Mouse (Mus musculus) small intestine, adult 2 months (tissue): ENCODE measurements around the gene Hirip3. TPM values are rescaled to one million over a fixed set of nuclear protein-coding genes. Genes with fewer than 3 reads are reported as not detected.
A peak's percentile ranks its signal among the peaks of the same experiment; 100 is the strongest.

ENCODE experiments used
- H3K27ac ChIP-seq: fragments of 200-500 bp; 2 replicates; pipeline ENCODE4 v1.5.1; 2012; ENCODE audit warnings: low read depth, low read length, control low read depth, inconsistent platforms; ENCODE audit not compliant: insufficient read depth
- H3K27me3 ChIP-seq: fragments of 200-500 bp; 2 replicates; pipeline ENCODE4 v1.6.1; 2012; ENCODE audit warnings: mild to moderate bottlenecking, moderate library complexity, low read length, inconsistent platforms; ENCODE audit not compliant: control insufficient read depth, insufficient read depth
- H3K36me3 ChIP-seq: fragments of 200-500 bp; 2 replicates; pipeline ENCODE4 v1.6.1; 2012; ENCODE audit warnings: mild to moderate bottlenecking, low read length, control low read depth, inconsistent platforms; ENCODE audit not compliant: control insufficient read depth, insufficient read depth
- H3K4me1 ChIP-seq: fragments of 200-500 bp; 2 replicates; pipeline ENCODE4 v1.6.1; 2012; ENCODE audit warnings: low read length, inconsistent platforms, mixed read lengths; ENCODE audit not compliant: control insufficient read depth, insufficient read depth, insufficient read length
- H3K4me3 ChIP-seq: fragments of 200-500 bp; 2 replicates; pipeline ENCODE4 v1.5.1; 2012; ENCODE audit warnings: low read depth, mild to moderate bottlenecking, control low read depth, inconsistent platforms, low read length, moderate library complexity
- CTCF ChIP-seq: fragments of 200-500 bp; IDR thresholded peaks from 2 replicates; pipeline ENCODE4 v1.5.1; 2012; ENCODE audit warnings: low read depth, mild to moderate bottlenecking, control low read depth, inconsistent platforms, low read length, moderate library complexity, mixed read lengths; ENCODE audit not compliant: insufficient replicate concordance, insufficient read length; ENCODE audit errors: extremely low read depth
- POLR2A ChIP-seq: fragments of 200-500 bp; IDR thresholded peaks from 2 replicates; pipeline ENCODE4 v1.6.1; 2012; ENCODE audit warnings: low read depth, mild to moderate bottlenecking, control low read depth, inconsistent platforms, low read length, moderate library complexity
- WGBS: fragments of 180-500 bp; shearing (Covaris S2); methylation state at CpG from one replicate; pipeline ENCODE4 v1.1.7; 2018; 5-methylcytosine and 5-hydroxymethylcytosine counted together
- polyA plus RNA-seq: library from polyadenylated mRNA; depleted of rRNA; stranded (reverse); fragments of >200 nt; gene quantifications from 2 replicates; pipeline ENCODE4 v1.2.3, GENCODE M21; 2012

Hirip3 gene
- polyA plus RNA-seq, 1 experiment = 3.6 TPM

GRCm38 (mm10) chr7:126868003-126868402, 6.2 kb downstream of the Hirip3 start:
- no peak for TF ChIP-seq CTCF
- no peak for TF ChIP-seq POLR2A
- WGBS = 80% methylated on average over 12 of the region's 12 CpGs
- Histone ChIP-seq H3K27me3 (no peaks in the 10 kb centered on the region), H3K36me3 (peaks cover 69% of the 10 kb centered on the region), H3K27ac (no peak overlapping the region), H3K4me1 (peaks cover 8% of the 10 kb centered on the region; the same call in 1 of the 2 replicates), H3K4me3 (no peak overlapping the region)

GRCm38 (mm10) chr7:126869780-126870519, 8.2 kb downstream of the Hirip3 start:
- no peak for TF ChIP-seq CTCF
- no peak for TF ChIP-seq POLR2A
- peaks cover 79% of the 10 kb centered on the region for H3K36me3 ChIP-seq
- H3K4me3 ChIP-seq = no peak overlapping the region
- H3K27me3 ChIP-seq = no peaks in the 10 kb centered on the region
- H3K27ac ChIP-seq = no peak overlapping the region
- WGBS = 92% methylated on average over 23 of the region's 23 CpGs
- H3K4me1 ChIP-seq = no peaks in the 10 kb centered on the region

- TF ChIP-seq POLR2A (no peak), CTCF (no peak)
- Histone ChIP-seq H3K36me3 (peaks cover 83% of the 10 kb centered on the region), H3K4me1 (no peaks in the 10 kb centered on the region), H3K27me3 (no peaks in the 10 kb centered on the region), H3K27ac (no peak overlapping the region), H3K4me3 (no peak overlapping the region)
- WGBS = 91% methylated on average over 2 of the region's 2 CpGs
Observed at GRCm38 (mm10) chr7:126870520-126870891, 8.7 kb downstream of the Hirip3 start.

DNA sequence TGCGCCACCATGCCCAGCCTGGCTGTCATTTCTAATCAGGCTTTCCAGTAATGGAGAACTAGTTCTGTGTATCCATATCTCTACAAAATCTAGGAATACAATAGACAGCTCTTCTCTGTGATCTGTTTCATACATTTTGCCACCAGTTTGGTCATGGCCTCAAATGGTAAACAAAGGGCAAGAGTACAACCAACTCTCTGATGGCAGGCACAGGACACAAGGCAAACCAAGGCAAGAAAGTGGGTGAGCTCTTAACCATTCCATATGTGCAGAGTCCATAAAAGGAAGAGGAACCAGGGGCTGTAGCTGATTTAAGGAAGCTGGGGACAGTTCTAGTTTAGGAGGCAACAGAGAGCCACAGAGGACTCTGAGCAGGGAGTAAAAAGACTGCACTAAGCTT, 15.5 kb downstream of the Hirip3 start:
- Histone ChIP-seq H3K4me3 (no peak overlapping the region), H3K27ac (no peak overlapping the region), H3K36me3 (peaks cover 74% of the 10 kb centered on the region), H3K4me1 (peaks cover 3% of the 10 kb centered on the region; the same call in 1 of the 2 replicates), H3K27me3 (no peaks in the 10 kb centered on the region)
- TF ChIP-seq CTCF (no peak), POLR2A (no peak)
- 100% methylated on average over 1 of the region's 1 CpGs for WGBS

DNA sequence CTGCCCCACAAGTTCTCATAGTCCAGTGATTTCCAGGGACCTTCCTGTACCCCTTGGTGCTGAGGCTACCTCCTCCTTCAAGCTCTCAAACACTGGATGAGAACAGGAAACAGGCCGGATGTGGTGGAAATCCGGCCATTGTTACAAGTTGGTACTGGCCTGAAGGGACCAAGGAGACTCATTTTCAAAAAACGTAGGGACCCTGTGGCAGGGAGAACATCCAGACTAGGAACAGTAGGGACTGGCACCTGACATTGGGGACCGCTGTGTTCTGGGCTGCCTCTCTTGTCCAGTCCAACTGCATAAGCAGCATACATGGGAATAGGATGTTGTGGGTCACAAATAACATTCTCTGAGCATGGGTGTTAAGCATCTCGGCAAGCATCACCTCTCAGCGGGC, 19.3 kb downstream of the Hirip3 start:
- H3K4me3 ChIP-seq = no peak overlapping the region
- H3K36me3 ChIP-seq = peaks cover 42% of the 10 kb centered on the region
- WGBS = 80% methylated on average over 6 of the region's 6 CpGs
- TF ChIP-seq CTCF (no peak), POLR2A (no peak)
- 0 out of 2 replicates have a peak overlapping the region, but pooled peaks have one; percentile 6 for H3K27ac ChIP-seq
- H3K27me3 ChIP-seq = no peaks in the 10 kb centered on the region
- peaks cover 7% of the 10 kb centered on the region for H3K4me1 ChIP-seq

- WGBS = 1% methylated on average over 15 of the region's 15 CpGs
- peaks cover 7% of the 10 kb centered on the region for H3K4me1 ChIP-seq
- H3K27me3 ChIP-seq = no peaks in the 10 kb centered on the region
- H3K27ac ChIP-seq = peak overlapping the region; percentile 35; the same call in 1 of the 2 replicates
- TF ChIP-seq POLR2A = no peak
- no peak for TF ChIP-seq CTCF
- H3K36me3 ChIP-seq = peaks cover 23% of the 10 kb centered on the region
- H3K4me3 ChIP-seq = peak overlapping the region; percentile 87
Observed at GRCm38 (mm10) chr7:126883731-126884181, 22.0 kb downstream of the Hirip3 start.

GRCm38 (mm10) chr7:126884286-126885164, 22.8 kb downstream of the Hirip3 start, which contains the start of gene Taok2:
TSS of gene Taok2 (minus strand) at chr7:126884703.
- TF ChIP-seq POLR2A (peak; percentile 76; the same call in 1 of the 2 replicates), CTCF (no peak)
- Histone ChIP-seq H3K36me3 (peaks cover 16% of the 10 kb centered on the region), H3K4me1 (peaks cover 7% of the 10 kb centered on the region), H3K27me3 (no peaks in the 10 kb centered on the region), H3K27ac (peak within 1 kb of the TSS; percentile 79), H3K4me3 (peak within 1 kb of the TSS; percentile 87)
- under 1% methylated on average over 56 of the region's 56 CpGs for WGBS
